Mouse (Mus musculus) cerebellum, adult 9-11 months (tissue): ENCODE data around the gene Fbxw8.

ENCODE experiments used
- DNase-seq: peaks from one replicate; pipeline ENCODE4 v3.0.0; 2022

Fbxw8 gene

DNA sequence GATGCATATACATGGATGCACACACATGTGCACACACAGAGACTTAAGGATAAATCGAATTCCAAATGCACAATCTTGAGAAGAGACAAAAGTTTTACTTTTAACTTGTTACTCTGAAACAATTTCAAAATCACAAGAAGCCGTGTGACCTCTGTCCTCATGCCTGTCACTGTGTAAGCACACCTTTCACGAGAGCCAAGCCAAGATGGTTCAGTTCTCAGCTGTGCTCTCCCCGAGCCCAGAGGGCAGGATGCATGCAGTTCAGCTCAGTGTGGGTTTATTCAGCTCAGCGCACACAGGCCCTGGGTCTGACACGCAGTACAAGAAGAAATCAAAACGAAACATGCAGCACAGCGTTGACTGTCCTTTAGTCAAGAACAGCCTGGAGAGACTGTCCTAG lies 49.7 kb downstream of the Fbxw8 start:
- DNase-seq, result no peak

DNA sequence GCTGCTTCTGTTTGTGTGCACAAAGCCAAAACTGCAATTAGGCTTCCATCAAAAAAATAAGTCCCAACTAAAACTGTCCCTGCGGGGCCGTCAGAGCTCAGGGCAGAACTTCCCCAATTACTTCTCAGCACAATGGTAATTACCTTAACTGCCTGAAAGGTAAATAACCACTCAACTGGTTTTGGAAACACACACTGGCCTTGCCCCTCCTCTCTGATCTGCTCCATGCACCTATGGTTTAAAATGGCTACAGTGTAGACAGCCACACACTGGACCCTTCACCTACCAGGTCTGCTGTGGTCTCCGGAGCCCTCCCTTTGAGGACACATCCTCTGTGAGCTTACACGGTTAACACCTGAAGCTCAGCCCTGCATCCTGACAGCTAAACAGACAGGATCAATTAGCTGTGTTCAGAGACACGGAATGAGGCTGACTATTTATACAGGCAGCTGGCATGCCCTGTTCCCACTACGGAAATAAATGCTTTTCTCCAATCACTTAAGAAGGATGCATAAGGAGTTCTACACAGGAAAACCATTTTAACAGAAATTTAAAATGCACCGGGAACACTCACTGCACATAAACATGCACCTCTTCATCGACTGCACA lies 55.3 kb downstream of the Fbxw8 start:
- DNase-seq, result no peak

DNA sequence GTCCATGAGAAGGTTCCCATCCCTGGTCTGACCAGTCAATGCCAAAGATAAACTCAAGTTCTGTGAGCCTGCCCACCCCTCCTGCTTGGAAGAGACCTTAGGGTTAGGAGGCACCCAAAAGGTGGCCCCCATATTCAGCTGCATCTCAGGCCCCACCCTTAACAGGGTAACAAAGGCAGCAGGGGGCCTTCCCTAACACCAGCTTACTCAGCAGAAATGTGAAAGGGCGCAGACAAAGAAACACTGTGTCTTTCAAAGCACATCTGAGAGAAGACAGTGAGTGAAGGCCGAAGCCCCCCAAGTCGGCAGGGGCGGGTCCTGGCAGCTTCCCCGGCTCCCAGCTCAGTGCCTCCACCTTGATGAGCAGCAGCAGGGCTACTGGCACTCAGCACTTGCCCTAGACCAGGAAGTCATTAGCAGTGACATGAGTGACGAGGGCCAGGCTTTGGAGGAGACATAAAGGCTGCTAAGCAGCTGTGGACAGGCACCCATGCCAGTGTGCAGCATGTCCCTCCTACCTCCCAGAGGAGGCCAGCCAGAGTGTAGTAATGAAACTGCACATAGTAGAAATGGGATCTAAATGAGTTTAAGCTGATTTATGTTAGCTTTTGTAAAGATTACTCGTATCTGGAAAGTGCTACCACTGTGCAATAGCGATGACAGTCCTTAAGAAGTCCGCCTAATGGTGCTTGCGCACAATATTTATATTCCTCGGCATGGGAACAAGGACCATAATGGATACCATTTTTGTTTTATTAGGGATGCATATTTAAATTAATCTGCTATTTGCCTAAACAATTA lies 56.0 kb downstream of the Fbxw8 start:
- DNase-seq, result no peak

DNA sequence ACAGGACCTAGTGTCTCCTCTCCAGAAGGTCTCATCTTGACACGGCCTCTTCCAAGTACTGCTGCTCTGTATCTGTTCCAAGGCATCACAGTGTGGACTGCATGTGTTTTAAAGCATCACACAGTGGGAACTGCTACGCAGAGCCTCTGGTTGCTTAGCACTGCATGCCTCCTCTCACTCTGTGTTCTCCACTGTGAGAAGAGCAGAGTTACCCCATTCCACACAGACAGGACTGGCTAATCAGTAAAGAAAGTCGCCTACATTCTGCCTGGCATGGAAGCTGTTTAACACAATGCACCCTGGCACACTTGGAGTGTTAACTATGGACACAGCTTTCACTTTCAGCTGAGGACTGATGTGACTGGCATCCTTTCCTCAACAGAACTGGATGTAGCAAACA lies 58.9 kb downstream of the Fbxw8 start:
- no peak for DNase-seq

DNA sequence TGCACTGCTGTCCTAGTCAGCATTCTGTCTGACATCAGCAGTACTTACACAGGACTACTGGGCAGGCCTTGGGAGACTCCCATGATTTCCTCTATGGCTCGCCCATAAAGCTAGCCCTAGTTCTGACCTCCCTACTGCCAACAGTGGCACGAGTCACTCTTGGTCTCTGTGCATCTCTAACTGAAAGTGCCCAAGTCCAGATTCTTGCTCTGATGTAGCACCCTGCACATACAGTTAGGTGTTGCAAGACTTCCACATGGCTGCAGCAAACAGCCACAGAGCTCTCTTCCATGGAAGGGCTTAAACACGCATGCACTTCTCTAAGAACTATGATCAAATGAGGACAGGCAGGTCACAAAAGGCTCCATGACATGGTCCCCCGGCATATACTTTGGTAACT lies 59.4 kb downstream of the Fbxw8 start:
- DNase-seq, result no peak

DNA sequence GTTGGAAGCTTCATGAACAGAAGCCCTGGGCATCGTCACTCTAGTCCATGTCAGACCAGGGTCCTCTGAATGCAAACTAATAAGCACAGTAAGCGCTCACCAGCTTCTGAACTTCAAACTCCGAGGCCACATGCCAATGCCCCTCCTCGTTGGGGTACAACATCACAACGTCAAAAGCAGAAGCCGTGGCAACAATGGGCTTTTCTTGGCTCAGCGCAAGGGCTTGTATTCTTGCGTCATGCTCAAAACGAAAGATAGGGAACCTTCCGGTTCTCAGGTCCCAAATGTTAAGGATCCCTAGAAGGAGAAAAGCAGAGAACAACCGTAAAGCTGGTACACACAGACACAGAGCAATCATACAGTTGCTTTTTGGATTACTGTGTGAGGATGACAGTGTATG lies 59.8 kb downstream of the Fbxw8 start:
- DNase-seq, result no peak

DNA sequence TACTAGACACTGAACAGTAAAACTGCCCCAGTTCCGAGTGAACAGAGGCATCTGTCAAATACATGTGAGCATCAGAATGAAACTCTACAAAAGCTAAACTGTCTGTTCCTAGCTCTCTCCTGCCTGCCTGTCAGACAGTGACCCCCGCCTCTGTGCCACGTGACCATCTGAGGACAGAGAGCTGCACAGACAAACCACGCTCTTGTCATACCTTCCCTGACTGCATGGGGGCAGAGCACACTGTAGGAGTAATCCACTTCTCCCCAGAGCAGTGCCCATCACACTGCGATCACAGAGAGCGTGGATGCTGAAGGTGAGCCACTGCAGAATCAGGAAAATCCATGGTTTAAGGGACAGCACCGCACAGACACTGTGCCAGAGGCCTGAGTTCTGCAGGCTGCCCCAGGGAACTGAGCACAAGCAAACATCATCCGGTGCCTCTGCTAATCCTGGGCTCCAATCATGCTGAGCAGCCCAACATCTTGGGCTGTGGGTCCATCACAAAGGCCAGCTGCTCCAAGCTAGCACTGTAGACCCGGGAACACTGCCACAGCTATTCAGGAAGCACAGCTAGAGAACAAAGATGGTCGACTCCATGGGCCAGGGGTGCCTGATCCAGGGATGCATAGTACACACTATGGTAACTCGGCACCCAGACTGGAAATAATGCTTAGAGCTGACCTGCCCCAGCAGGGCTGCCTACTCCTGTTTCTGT lies 61.8 kb downstream of the Fbxw8 start:
- DNase-seq, result no peak

DNA sequence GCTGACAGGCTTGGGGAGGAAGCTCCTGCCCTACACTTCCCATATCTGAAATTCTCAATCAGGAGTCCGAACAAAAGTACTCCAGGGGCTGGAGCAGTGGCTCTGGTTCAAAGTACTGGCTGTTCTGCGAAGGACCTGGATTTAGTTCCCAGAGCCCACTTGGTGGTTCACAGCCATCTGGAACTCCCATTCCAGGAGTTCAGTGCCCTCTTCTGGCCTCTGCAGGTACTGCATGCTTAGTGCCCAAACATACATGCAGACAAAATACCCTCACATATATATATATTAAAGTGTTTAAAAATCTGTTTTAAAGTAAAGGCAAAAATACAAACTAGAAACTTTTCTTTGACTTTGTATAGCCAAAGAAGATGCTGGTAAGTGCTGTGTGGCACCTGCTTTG lies 64.4 kb downstream of the Fbxw8 start:
- no peak for DNase-seq

DNA sequence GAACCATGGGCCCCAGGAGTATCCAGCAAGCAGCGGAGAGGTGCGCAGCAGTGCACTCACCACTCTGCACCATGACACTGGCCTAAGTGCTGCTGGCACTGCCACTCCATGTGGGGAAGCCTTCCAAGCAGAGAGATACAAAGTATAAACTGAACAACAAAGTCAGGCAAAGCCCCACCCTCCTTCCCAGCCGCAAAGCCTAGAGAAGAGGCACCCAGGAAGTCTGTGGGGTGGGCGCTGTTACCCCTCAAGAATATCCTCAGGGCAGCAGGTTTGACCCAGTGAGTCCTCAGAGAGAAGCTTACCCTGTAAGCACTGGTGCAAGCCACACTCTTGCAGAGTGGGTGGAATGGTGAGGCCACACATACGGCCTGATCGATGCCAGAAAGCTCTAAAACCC lies 65.2 kb downstream of the Fbxw8 start:
- no peak for DNase-seq

DNA sequence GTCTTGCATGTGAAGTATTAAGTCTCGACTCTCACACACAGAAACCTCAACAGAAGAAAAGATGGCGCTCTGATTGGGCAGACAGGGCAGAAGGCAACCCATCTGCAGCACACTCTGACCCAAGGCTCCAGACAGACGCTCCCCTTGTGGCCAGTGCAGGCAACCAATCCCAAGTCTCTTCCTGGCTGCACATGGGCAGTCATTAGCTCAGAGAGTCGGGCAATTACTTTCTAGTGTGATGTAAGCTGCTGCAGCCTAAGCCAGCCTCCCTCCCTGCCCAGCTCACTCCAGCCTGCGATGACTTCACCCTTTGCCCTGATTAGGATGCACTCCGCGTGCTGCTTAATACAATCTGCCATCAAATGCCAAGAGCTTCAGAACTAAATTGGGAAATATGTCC lies 66.2 kb downstream of the Fbxw8 start:
- DNase-seq, result peak; percentile 88

DNA sequence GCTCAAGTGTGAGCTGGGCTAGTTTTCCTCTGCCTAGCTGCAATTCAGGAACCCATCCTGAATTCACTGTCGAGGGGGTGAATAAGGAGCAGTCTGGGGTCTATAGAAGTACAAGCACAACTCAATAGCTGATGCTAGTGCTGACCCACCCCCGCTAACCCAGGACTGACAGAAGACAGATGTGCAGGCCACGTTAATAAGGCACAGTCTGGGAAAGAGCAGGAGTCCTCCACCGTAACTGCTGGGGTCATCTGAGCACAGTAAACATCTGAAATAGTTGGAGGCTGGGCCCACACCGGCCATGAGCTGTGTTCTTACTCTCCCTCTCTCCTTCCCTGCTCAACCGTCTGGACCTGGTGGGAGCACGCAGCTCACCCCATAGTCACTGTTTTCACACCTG lies 68.3 kb downstream of the Fbxw8 start:
- DNase-seq, result no peak

DNA sequence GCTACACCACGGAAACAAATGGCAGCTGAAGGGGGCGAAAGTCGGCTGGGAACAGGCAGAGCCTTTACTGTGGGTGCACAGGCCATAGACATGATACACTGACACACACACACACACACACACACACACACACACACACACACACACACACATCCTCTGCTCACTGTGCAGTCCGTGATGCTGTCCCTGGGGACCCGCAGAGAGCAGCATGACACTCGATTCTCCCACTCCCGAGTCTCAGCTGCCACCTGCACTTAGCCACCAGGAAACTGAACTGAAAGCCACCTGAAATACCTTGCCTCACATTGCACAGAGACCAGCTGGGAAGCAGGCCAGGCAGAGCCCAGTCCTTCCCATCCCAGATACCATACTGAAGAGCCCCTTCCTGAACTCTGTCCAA lies 70.0 kb downstream of the Fbxw8 start:
- DNase-seq, result no peak

DNA sequence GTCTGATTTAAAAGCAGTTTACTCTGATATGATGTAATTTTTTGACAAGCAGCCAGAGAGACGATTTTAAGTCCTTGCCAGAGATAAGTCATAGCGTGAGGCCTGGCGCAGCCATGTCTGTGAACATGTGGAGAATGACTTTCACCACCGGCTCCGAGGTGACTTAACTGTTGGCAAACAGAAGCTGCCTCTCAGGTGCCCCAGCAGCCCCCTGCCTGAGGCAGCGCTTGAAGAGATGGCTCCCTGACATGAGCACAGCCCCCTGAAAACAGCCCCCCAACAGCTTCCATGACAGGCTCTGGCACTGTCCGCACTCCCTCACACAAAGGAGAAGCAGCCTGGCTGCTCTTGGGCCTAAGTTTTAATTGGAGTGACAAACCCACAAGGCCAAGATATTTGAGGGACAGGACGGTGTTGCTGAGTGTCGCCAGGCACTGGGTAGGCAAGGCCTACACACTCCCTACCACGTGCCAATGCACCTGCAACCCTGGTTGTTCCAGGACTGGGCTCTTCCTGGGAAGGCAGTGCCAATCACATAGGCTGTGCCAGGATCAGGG lies 71.0 kb downstream of the Fbxw8 start:
- no peak for DNase-seq

DNA sequence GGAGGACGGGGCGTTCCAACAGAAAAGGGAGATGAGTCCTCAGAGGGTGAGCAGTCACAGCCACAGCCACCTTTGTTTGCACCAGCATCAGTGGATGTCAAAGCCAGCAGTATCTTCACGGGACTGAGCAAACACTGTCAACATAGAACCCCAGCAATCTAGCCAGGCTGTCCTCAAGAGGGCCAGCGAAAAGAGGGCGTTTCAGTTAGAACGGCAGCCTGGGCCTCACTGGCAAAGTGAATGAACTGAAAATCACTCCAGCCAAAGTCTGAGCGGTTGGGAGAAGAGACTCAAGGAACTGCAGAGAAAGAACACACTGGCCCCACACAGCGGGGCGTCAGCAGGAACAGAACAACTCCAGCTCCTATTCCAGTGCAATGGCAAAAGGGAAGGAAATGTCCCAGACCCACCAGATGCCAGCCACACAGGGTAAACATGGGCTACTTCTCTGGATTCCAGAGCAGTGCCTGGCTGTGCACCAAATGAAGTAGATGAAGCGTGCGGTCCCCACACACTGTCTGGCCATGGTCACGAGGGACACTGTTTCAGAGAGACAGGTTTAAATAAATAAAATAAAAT lies 72.1 kb downstream of the Fbxw8 start:
- peak; percentile 58 for DNase-seq

DNA sequence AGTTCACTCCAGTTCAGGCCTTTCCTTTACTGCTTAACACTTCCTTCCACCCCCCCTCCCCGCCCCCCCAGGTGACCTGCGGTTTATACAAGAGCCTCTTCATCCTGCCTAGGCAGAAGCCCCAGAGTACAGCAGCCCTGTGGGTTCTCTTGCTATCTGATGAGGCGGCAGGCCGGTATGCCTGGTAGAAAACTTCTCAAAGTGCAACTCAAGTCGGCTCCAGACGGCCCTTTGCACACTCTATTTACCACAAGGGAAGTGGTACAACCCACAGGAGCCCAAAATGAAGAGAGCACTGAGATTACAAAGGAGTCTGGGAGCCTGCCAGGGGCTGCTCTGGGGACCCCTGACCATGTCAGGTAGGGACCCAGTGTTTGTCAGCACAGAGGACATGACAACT lies 73.3 kb downstream of the Fbxw8 start:
- no peak for DNase-seq

DNA sequence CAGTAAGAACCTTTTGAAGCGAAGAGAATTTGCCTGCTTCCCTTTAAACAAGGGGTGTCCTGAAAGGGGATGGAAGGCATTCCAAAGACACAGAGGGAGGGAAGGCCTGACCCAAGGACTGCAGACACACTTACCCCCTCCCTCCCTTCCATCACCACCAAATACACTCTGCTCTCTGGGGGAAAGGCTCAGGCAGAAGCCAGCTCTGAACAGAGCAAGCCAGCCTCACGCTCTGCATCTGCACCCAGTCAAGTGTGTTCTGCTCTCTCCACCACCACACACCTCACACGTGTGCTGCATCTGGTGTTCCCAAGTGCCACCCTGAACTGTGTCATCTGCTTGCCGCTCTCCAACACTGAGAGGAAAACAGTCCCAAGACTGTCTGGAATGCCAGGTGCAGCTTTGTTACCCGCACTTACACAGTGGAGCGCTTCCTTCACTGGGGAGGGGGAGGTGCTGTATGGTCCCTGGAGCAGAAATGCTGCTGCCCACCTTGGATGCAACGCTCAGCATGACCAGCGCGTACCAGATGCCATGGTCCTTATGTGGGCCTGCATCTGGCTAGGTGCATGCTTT lies 73.8 kb downstream of the Fbxw8 start:
- DNase-seq, result no peak

DNA sequence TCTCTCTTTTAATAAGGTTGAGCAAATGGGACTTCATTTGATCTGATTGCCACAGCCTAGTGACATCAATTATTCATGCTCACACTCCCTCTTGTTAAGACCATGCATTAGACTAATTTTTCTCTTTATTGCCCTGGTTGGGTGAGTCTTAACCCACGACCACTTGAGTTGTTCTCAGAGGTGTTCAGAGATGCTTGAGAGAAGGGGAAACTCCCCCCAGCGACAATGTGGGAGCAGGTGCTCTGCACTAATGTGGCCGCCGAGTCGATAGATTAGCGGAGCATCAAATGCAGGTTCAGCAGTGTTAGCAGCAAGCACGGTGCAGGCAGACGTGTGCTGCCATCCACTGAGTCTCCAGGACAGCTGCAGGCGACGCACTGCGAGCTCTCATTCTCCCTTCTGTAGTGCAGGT lies 75.4 kb downstream of the Fbxw8 start:
- DNase-seq, result no peak

DNA sequence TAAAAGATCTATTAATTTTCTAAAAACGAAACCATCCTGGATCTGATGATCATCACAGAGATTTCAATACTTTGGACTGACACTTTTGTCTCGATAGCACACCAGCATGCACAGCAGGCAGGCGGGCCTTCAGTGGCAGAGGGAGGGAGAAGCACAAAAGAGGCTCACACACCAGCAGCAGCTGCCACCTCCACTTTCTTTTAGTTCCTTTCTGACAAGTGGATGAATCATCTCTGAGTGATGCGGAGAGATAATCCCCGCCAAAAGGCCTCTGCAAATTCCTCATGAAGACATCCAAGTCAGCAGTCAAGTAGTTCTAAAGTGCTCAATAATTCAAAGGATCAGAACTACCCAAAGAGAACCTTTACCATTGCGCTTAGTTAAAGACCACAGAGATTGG lies 75.9 kb downstream of the Fbxw8 start:
- no peak for DNase-seq

DNA sequence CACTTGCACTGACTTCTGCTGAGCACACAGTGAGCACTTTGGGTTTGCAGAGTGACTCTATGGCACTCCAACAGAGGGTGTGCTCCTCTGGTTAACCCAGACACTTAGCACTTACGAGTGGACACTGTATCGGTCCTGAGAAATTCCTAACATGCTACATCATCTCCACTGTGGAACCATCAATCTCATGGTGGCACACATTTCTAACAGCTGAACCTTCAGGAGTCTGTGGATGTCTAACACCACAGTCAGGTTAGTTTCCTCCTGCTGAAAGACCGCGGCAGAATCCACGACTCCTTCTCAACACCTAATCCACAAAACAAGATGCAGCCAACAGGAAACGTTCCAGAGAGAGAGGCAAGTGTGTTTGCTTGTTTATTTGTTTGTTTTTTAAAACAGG lies 76.7 kb downstream of the Fbxw8 start:
- DNase-seq, result no peak

DNA sequence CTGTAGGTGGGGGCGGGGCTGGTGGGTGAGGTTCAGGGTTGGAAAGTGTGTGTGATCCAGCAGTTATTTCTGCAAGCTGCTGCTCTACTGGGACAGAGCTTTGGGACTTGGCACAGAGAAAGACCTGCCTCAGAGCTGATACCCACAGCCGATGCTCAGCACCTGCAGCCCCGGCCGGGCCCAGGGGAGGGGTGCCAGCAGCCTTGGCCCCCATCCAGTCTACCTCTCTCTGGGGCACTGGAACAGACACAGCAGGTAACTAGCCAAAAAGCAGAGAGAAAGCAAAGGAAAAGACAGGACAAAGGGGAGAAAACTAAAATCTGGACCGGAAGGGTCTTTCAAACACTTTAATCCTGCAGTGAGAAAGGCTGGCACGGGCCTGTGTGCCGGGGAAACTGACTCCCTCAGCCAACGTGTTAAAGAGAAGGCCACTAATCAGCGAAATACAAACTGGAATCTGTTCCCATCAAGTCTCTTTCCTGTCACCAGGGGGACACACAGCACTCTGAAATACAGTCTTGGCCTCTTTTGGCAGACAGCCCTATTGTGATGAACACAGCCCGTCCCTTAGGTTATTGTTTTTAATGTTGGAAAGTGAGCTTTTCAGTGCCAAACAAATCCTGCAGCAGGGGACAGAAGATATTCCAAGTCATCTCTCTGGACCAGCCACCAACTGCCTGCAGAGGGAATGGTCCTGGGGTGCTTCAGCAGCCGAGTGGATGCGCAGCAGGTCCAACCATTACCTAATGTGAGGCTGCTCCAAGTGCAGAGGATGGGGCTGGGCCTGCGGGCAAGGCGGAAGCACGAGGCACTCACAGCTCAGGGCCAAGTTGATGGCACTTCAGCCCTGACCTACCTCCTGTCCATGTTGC lies 78.3 kb downstream of the Fbxw8 start:
- DNase-seq, result peak; percentile 76

DNA sequence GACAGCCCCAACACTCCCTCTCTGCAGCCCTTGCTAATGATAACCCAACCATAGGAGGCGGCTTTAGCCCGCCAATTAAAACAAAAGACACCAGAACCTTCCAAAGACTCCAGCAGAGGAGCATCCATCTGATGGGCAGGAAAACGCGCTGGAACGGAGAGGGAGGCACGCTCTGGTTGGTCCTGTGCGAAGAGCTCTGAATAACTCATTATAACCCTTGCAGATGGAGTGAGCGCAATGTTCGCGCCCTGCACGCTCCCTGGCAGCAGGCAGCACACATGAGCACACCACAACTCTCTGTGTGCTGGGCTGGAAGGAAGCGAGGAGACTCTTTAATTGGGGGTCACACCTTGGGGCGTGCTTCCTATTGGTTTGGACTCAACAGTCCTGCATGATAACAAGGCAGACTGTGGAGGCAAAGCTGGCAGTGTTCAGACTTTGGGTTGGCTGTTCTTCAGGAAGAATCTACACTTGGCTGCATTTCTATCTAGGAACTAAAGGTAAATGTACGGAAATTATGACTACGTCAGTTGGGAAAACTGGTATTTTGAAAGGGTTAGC lies 82.0 kb downstream of the Fbxw8 start:
- no peak for DNase-seq

DNA sequence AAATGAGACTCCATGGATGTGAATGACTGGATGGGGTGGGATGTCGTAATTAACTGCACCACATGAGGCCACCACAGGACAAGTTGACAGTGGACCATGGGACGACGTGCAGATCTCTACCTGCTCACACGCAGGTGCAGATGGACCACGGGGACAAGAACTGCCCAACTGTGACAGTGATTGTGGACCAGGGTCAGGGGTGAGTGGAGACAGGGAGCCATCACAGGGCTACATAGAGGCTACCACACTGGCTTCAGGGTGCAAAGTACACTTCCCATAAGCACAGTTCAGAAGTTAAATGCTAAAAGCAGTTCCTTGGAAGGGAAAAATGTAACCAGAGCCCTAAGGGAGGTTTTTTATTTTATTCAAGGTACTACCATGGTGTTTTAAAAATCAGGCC lies 83.5 kb downstream of the Fbxw8 start:
- DNase-seq, result no peak
